Mouse (Mus musculus) liver, embryonic 11.5 days (tissue): ENCODE results near the gene Stxbp4. TPM values are rescaled to one million over a fixed set of nuclear protein-coding genes. Genes with fewer than 3 reads are reported as not detected.

Experiments used
- ATAC-seq: fragments of 200-750 bp; cut with Nextera tagmentation; replicated peaks from 2 replicates; pipeline ENCODE4 v1.8.0; 2017; ENCODE audit warnings: moderate number of reproducible peaks, mild to moderate bottlenecking, moderate TSS enrichment, moderate library complexity; ENCODE audit not compliant: low FRiP score
- DNase-seq: peaks from one replicate; pipeline ENCODE4 v3.0.0-alpha.2; 2017; ENCODE audit warnings: low spot score
- H3K27ac ChIP-seq: fragments of 300-500 bp; sonication (generic); 2 replicates; pipeline ENCODE4 v1.5.1; 2014; ENCODE audit warnings: mild to moderate bottlenecking, low read depth, low read length, control low read depth
- H3K27me3 ChIP-seq: fragments of 300-500 bp; sonication (generic); replicated peaks from 2 replicates; pipeline ENCODE4 v1.6.1; 2014; ENCODE audit warnings: low read length, mixed read lengths; ENCODE audit not compliant: control insufficient read depth, insufficient read depth
- H3K36me3 ChIP-seq: fragments of 300-500 bp; sonication (generic); 2 replicates; pipeline ENCODE4 v1.6.1; 2014; ENCODE audit warnings: mild to moderate bottlenecking, low read length, moderate library complexity, mixed read lengths; ENCODE audit not compliant: control insufficient read depth, insufficient read depth
- H3K4me1 ChIP-seq: fragments of 300-500 bp; sonication (generic); replicated peaks from 2 replicates; pipeline ENCODE4 v1.6.1; 2014; ENCODE audit warnings: low read length, mixed read lengths; ENCODE audit not compliant: control insufficient read depth, insufficient read depth
- H3K4me2 ChIP-seq: fragments of 300-500 bp; sonication (generic); 2 replicates; pipeline ENCODE4 v1.6.1; 2014; ENCODE audit warnings: mild to moderate bottlenecking, control low read depth, moderate library complexity
- H3K4me3 ChIP-seq: fragments of 300-500 bp; sonication (generic); 2 replicates; pipeline ENCODE4 v1.5.1; 2014; ENCODE audit warnings: low read depth, low read length, control low read depth
- H3K9ac ChIP-seq: fragments of 300-500 bp; sonication (generic); 2 replicates; pipeline ENCODE4 v1.6.1; 2014; ENCODE audit warnings: low read depth, low read length, control low read depth
- H3K9me3 ChIP-seq: fragments of 300-500 bp; sonication (generic); 2 replicates; pipeline ENCODE4 v1.6.1; 2016; ENCODE audit warnings: low read length, inconsistent platforms, mixed read lengths; ENCODE audit not compliant: control insufficient read depth
- WGBS: fragments of 180-500 bp; shearing (Covaris S2); extraction: QIAGEN DNeasy Blood & Tissue Kit; methylation state at CpG from one replicate; pipeline ENCODE4 v1.1.7; 2014; 5-methylcytosine and 5-hydroxymethylcytosine counted together
- polyA plus RNA-seq: library from polyadenylated mRNA; unstranded; fragments of >200 nt; fragmentation: Nextera tagmentation; extraction: Ambion mirVana; gene quantifications from 2 replicates; pipeline ENCODE4 v1.2.1, GENCODE M21; 2014

Stxbp4 gene
- polyA plus RNA-seq, 1 experiment from 2014 or later, result 16.6 TPM

DNA sequence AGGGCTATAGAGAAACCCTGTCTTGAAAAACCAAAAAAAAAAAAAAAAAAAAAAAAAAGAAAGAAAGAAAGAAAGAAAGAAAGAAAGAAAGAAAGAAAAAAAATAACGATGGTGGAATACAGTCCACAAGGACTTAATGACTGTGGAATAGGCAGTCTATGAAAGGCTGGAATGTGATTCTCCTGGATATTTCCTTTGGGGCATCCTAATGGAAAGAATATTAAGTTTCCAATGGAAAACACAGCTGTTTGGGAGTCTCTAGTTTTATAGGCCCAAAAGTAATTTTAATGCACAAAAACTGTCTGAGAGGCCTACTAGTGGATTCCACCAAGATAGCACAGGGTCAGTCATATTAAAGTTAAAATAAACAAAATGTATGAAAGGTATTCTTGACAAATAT, 42.1 kb downstream of the Stxbp4 start:
- Histone ChIP-seq H3K36me3 (peaks cover 11% of the 10 kb centered on the region; the same call in 1 of the 2 replicates), H3K4me1 (no peaks in the 10 kb centered on the region), H3K9me3 (no peaks in the 10 kb centered on the region), H3K9ac (no peak overlapping the region), H3K4me3 (no peak overlapping the region), H3K27me3 (no peaks in the 10 kb centered on the region), H3K4me2 (no peak overlapping the region), H3K27ac (no peak overlapping the region)
- ATAC-seq (no peak), DNase-seq (no peak)
- WGBS, result 86% methylated on average over 1 of the region's 1 CpGs

DNA sequence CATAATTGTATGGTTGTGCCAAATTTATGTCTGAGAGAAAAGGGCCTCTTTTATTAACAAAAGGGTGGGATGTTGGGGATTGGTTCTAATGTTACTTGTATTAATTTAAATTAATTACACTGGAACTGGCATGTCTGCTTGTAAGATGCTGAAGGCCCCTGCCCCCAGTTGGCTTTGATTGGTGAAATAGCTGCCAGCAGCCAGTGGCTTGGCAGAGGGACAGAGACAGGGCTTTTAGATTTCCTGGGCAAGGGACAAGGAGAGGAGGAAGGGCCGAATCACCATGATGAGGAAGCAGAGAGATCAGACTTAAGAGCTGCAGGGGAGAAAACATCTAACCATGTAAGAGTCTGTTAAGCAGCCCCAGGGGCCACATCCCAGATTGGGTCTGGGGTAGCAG, 46.9 kb downstream of the Stxbp4 start:
- H3K4me2 ChIP-seq, result no peak overlapping the region
- ATAC-seq (no peak), DNase-seq (no peak)
- 89% methylated on average over 1 of the region's 1 CpGs for WGBS
- H3K9me3 ChIP-seq, result no peaks in the 10 kb centered on the region
- peaks cover 7% of the 10 kb centered on the region; the same call in 1 of the 2 replicates for H3K36me3 ChIP-seq
- no peak overlapping the region for H3K27ac ChIP-seq
- H3K4me3 ChIP-seq, result no peak overlapping the region
- H3K9ac ChIP-seq, result no peak overlapping the region
- no peaks in the 10 kb centered on the region for H3K27me3 ChIP-seq
- no peaks in the 10 kb centered on the region for H3K4me1 ChIP-seq

DNA sequence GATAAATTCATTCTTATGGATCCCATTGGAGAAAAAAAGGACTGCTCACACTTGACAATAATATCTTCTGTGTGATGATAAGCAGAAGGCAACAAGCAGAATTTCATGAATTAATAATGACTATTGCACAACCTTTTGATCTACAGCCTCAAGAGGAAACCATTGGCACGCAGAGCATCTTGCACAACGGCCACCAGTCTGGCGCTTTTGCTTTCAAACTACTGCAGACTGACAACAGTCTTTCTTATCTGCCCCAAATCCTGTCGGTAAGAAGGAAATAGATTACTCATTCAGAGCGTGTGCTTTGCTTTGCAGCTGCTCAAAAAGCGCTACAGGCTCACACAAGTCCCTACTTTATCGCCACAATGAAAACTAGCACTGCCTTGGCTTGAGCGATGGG, 51.7 kb downstream of the Stxbp4 start:
- Histone ChIP-seq H3K9me3 (no peaks in the 10 kb centered on the region), H3K4me2 (no peak overlapping the region), H3K4me1 (no peaks in the 10 kb centered on the region), H3K27ac (no peak overlapping the region), H3K27me3 (no peaks in the 10 kb centered on the region), H3K36me3 (peaks cover 8% of the 10 kb centered on the region; the same call in 1 of the 2 replicates), H3K4me3 (no peak overlapping the region), H3K9ac (no peak overlapping the region)
- WGBS, result 81% methylated on average over 8 of the region's 8 CpGs
- DNase-seq, result no peak
- no peak for ATAC-seq

DNA sequence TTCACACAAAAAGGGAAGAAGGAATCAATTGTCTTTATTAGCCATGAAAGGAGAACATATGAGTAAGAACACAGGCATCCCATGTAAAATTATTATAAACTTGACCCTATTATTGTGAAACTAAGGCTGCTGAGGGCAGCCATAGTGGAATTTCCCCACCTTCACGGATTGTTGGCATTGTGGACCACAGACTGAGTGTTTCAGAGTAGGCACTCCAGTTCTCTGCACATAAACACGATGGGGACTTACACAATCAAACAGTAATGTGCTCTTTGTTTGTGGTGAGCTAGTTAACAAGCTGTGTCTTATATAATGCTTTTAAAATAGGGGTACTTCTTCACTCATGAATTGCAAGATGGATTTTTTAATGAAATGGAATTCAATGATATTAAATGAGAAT, 52.1 kb downstream of the Stxbp4 start:
- H3K27me3 ChIP-seq, result no peaks in the 10 kb centered on the region
- no peaks in the 10 kb centered on the region for H3K9me3 ChIP-seq
- no peaks in the 10 kb centered on the region for H3K4me1 ChIP-seq
- H3K9ac ChIP-seq, result no peak overlapping the region
- peaks cover 8% of the 10 kb centered on the region; the same call in 1 of the 2 replicates for H3K36me3 ChIP-seq
- 86% methylated on average over 2 of the region's 2 CpGs for WGBS
- H3K4me2 ChIP-seq, result no peak overlapping the region
- no peak overlapping the region for H3K27ac ChIP-seq
- no peak for DNase-seq
- H3K4me3 ChIP-seq, result no peak overlapping the region
- ATAC-seq, result no peak

DNA sequence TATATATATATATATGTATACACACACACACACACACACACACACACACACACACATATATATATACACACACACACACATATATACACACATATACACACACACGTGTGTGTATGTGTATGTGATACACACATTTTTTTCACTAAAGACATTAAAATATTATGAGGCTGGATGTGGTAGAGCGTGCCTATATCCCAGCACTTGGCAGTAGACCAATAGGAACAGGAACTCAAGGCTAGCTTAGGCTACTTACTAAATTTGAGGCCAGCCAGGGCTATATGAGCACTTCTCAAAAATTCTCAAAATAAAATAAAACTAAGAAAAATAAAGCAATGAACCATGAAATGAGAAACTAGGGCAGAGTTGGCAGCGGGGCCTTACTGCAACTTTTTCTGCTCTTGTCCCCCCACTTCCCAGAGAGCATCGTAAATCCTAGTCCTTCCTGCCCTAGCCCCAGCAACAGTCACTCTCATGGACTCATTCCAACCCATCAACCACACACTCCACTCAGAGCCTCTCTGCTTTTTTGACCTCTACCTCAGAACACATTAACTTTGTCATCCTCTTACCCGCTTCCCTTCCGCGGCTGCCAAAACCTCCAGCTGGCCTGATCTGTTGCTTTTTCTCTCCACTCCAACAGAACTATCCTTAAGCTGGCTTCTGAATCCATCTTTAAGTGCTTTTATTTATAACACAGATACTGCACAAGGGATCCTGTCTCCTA, 60.7 kb downstream of the Stxbp4 start:
- no peak overlapping the region for H3K27ac ChIP-seq

DNA sequence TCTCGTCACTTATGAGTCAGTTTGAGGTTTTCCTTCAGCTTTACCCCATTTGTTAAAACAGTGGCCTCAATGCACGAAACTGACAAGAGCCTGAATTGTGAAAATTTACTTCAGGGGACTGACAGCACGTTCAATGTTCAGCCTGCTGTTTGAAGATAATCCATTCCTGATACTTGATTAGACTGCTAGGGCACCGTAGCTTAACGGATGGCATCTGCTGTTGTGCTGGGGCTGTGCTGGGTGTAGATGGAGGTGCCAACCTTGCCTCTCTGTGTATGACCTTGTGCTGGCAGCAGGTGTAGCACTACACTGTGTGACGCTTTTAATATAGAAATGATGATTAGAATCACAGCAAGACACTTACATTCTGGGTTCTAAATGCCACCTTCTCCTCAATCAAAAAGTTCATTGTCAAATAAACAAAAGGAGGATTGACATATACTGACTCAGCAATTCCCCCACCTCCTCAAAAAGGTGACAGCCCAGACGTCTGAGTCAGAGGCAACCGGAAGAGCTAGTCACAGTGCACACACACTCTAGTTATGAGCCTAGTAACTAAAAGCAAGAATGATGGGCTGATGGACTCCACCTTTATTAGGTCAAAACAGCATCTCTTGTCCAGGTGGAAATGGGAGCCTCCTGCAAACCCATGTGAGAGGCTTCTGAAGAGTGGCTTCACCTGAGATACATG, 61.5 kb downstream of the Stxbp4 start:
- no peaks in the 10 kb centered on the region for H3K4me1 ChIP-seq
- H3K4me3 ChIP-seq, result no peak overlapping the region
- no peak overlapping the region for H3K4me2 ChIP-seq
- no peaks in the 10 kb centered on the region for H3K27me3 ChIP-seq
- peaks cover 2% of the 10 kb centered on the region; the same call in 1 of the 2 replicates for H3K36me3 ChIP-seq
- DNase-seq (no peak), ATAC-seq (no peak)
- 85% methylated on average over 8 of the region's 8 CpGs for WGBS
- no peak overlapping the region for H3K9ac ChIP-seq
- H3K27ac ChIP-seq, result no peak overlapping the region
- H3K9me3 ChIP-seq, result no peaks in the 10 kb centered on the region

More for the DNA sequence above, 60.7 kb downstream of the Stxbp4 start:
- Histone ChIP-seq H3K9me3 (no peaks in the 10 kb centered on the region), H3K36me3 (peaks cover 2% of the 10 kb centered on the region; the same call in 1 of the 2 replicates), H3K4me1 (no peaks in the 10 kb centered on the region), H3K27me3 (no peaks in the 10 kb centered on the region), H3K4me2 (no peak overlapping the region), H3K9ac (no peak overlapping the region), H3K4me3 (no peak overlapping the region)
- ATAC-seq, result no peak
- WGBS, result 86% methylated on average over 7 of the region's 7 CpGs
- no peak for DNase-seq

DNA sequence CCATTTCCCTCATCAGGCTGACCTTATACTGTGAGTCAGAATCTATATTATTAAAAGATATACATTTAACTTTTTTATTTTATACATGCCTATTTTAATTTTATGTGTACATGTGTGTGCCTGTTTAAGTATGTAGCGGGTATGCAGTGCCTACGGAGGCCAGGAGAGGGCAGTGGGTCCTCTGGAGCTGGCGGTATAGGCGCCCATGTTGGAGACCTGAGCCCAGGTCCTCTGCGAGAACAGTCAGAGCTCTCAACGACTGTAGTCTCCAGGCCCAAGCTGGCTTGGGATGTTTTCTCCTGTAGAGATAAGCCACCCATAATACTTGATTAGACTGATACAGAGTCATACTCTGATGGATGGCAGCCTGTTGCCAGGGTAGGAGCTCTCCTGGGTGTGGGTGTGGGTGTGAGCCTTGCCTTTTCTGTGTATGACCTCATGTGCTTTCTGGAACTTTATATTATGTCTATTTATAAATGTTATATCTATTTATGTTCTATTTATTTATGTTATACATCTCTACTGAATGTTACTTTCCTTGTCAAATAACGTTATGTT, 62.3 kb downstream of the Stxbp4 start:
- Histone ChIP-seq H3K4me3 (no peak overlapping the region), H3K4me1 (no peaks in the 10 kb centered on the region), H3K9ac (no peak overlapping the region), H3K4me2 (no peak overlapping the region), H3K27ac (no peak overlapping the region), H3K9me3 (no peaks in the 10 kb centered on the region), H3K36me3 (peaks cover 2% of the 10 kb centered on the region; the same call in 1 of the 2 replicates), H3K27me3 (no peaks in the 10 kb centered on the region)
- ATAC-seq (no peak), DNase-seq (no peak)
- WGBS, result 91% methylated on average over 7 of the region's 7 CpGs

DNA sequence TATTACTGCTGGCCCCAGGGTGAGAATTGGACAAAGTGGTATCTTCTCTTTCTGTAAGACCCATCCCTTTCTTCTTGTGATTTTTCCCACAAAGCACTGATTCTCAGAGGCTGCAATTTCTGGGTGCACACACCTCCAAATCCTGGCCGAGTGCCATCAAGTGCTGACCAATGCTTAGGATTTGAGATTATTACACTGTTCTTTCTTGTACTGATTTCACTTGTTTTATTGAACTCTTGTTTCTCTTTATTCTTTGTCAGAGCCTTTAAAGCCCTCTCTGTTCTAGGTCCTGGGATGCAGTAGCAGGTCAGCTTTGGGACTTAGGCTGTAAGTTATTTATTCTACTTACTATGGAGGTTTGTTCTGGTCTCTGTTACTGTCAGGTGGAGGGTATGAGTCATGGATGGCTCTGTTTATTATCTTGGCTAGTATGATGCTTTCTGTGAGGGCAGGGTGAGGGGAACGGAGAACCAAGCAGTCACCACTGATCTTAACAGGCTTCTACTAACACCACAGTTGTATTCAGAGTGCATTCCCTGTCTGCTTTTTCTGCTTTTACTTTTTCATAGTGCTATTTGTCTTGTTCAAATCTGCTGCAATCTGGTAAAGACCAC, 67.1 kb downstream of the Stxbp4 start:
- Histone ChIP-seq H3K4me2 (no peak overlapping the region), H3K4me1 (no peaks in the 10 kb centered on the region), H3K27ac (no peak overlapping the region), H3K9me3 (no peaks in the 10 kb centered on the region), H3K27me3 (no peaks in the 10 kb centered on the region), H3K4me3 (no peak overlapping the region), H3K36me3 (peaks cover 2% of the 10 kb centered on the region; the same call in 1 of the 2 replicates), H3K9ac (no peak overlapping the region)
- ATAC-seq (no peak), DNase-seq (no peak)
- WGBS, result 80% methylated on average over 2 of the region's 2 CpGs
